Mouse (Mus musculus) retina, postnatal 1 day (tissue): ENCODE measurements around the gene Rfx8.
"Not testable (repeated sequence)": the region's sequence is repeated elsewhere in the genome, so short reads cannot be mapped to it uniquely, and the experiment has no call there.

Source experiments
- DNase-seq: peaks from one replicate; pipeline ENCODE4 v3.0.0-alpha.2; 2012

Rfx8 gene

GRCm38 (mm10) chr1:39688573-39688972, 32.2 kb downstream of the Rfx8 start:
- DNase-seq, result no peak

- DNase-seq, result no peak
Measured at GRCm38 (mm10) chr1:39687279-39687678, 33.5 kb downstream of the Rfx8 start.

- peak; percentile 83 for DNase-seq
Measured at GRCm38 (mm10) chr1:39685841-39686240, 35.0 kb downstream of the Rfx8 start.

- DNase-seq, result no peak
Measured at GRCm38 (mm10) chr1:39681638-39682037, 39.2 kb downstream of the Rfx8 start.

- no peak for DNase-seq
Measured at GRCm38 (mm10) chr1:39680546-39680945, 40.3 kb downstream of the Rfx8 start.

GRCm38 (mm10) chr1:39678883-39679282, 41.9 kb downstream of the Rfx8 start:
- DNase-seq, result no peak

GRCm38 (mm10) chr1:39676221-39676876, 44.4 kb downstream of the Rfx8 start:
- no peak for DNase-seq

- DNase-seq, result no peak
Measured at GRCm38 (mm10) chr1:39672362-39673105, 48.3 kb downstream of the Rfx8 start.

GRCm38 (mm10) chr1:39670211-39670935, 50.4 kb downstream of the Rfx8 start:
- DNase-seq, result no peak

GRCm38 (mm10) chr1:39666751-39667252, 54.0 kb downstream of the Rfx8 start:
- peak; percentile 61 for DNase-seq

GRCm38 (mm10) chr1:39664039-39664625, 56.7 kb downstream of the Rfx8 start:
- DNase-seq, result no peak

GRCm38 (mm10) chr1:39663050-39663449, 57.7 kb downstream of the Rfx8 start:
- no peak for DNase-seq

- no peak for DNase-seq
Measured at GRCm38 (mm10) chr1:39656976-39657529, 63.7 kb downstream of the Rfx8 start.

- DNase-seq, result not testable (repeated sequence)
Measured at GRCm38 (mm10) chr1:39654901-39655300, 65.9 kb downstream of the Rfx8 start.

GRCm38 (mm10) chr1:39653028-39653427, 67.8 kb downstream of the Rfx8 start:
- no peak for DNase-seq

GRCm38 (mm10) chr1:39651241-39651548, 69.6 kb downstream of the Rfx8 start, which contains the start of gene Creg2:
Gene Creg2 (minus strand): TSS chr1:39651474.
- no peak for DNase-seq

GRCm38 (mm10) chr1:39650435-39651240, 70.2 kb downstream of the Rfx8 start:
- DNase-seq, result peak; percentile 88

GRCm38 (mm10) chr1:39649691-39650434, 70.9 kb downstream of the Rfx8 start:
- no peak for DNase-seq

- DNase-seq, result no peak
Measured at GRCm38 (mm10) chr1:39648584-39648983, 72.2 kb downstream of the Rfx8 start.

- DNase-seq, result peak; percentile 53
Measured at GRCm38 (mm10) chr1:39645905-39646759, 74.7 kb downstream of the Rfx8 start.
